Mouse (Mus musculus): ENCODE results near the gene Cyp4a31.

- TF ChIP-seq MYOD1 (IDR thresholded peaks at IDR 0.05; ENCODE audit: control insufficient read depth, insufficient read length, low read depth) = no peak
- no peak for TF ChIP-seq CTCF (IDR thresholded peaks at IDR 0.05; ENCODE audit: control insufficient read depth, insufficient read depth, insufficient read length)
- TF ChIP-seq MAX (IDR thresholded peaks at IDR 0.05) = no peak
- no peak for TF ChIP-seq USF1 (IDR thresholded peaks at IDR 0.05; ENCODE audit: low read depth)
These were observed 10.7 kb upstream of the Cyp4a31 start for GRCm38 (mm10) chr4:115552726-115553125.
